In the genomic region with DNA sequence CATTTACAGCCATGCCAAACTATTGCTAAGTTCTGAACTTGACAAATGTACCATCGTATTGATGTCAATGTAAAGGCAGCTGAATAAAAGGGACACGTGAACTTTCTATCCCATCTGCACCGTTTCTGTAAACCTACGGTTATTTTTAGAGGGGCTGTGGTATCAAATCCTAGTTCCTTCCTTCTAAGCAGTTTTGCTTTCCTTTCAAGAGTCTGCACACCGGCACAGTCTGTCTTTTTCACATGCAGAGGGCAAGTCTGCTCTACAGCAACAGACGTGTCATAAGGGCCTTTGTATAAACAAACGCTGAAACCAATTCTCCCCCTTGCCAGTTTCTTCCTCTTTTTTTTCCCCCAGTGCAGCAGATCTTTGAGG, we compare ENCODE assay signal across 15 mouse cellular contexts. TPM values are rescaled to one million over a fixed set of nuclear protein-coding genes. Genes with fewer than 3 reads are reported as not detected.
DNase-seq lines count a peak whose midpoint lies in the region; ATAC-seq and TF ChIP-seq lines count a peak whose summit lies in the region.
"Had no signal": no experiment of that assay in that cellular context is flagged by ENCODE, and none has a peak within 500 bp of the region (broad histone marks: within the 10 kb centered on the region; RNA-seq: fewer than 3 reads in every experiment).

No protein-coding gene starts in this region.

- H3K4me1 ChIP-seq in spleen, adult 2 months (ENCODE audit: control insufficient read depth, insufficient read depth, insufficient read length) = peaks cover 19% of the 10 kb centered on the region; the same call in 1 of the 2 replicates
- no peaks in the 10 kb centered on the region for H3K4me1 ChIP-seq in stomach, embryonic 16.5 days (ENCODE audit: control insufficient read depth, insufficient read depth, low read length)
- H3K4me1 ChIP-seq in hindbrain, embryonic 12.5 days = no peaks in the 10 kb centered on the region
- H3K4me1 ChIP-seq: embryonic facial prominence, embryonic 12.5 days; forebrain, embryonic 13.5 days had no signal

- no peak for TF ChIP-seq CTCF in spleen, adult 2 months (IDR thresholded peaks at IDR 0.05; ENCODE audit: extremely low read depth, insufficient read depth, insufficient read length, insufficient replicate concordance)

- no peak overlapping the region for H3K9ac ChIP-seq in stomach, embryonic 16.5 days (ENCODE audit: low read length)
- no peak overlapping the region for H3K9ac ChIP-seq in hindbrain, embryonic 12.5 days
- H3K9ac ChIP-seq: embryonic facial prominence, embryonic 12.5 days; forebrain, embryonic 13.5 days; heart, embryonic 13.5 days; liver, embryonic 15.5 days had no signal

- H3K36me3 ChIP-seq in spleen, adult 2 months (ENCODE audit: control insufficient read depth, insufficient read depth, low read length) = peaks cover 8% of the 10 kb centered on the region
- peaks cover 3% of the 10 kb centered on the region; the same call in 1 of the 2 replicates for H3K36me3 ChIP-seq in stomach, embryonic 16.5 days (ENCODE audit: control insufficient read depth, insufficient read depth, low read length)
- H3K36me3 ChIP-seq in hindbrain, embryonic 12.5 days = peaks cover 13% of the 10 kb centered on the region

- peak; percentile 51 to 88 for DNase-seq in spleen, adult 2 months (ENCODE audit: low read depth in 1 of 2, low spot score in 2 of 2)
- no peak for DNase-seq in spleen, adult 12 weeks (ENCODE audit: low spot score)
- peak; percentile 12 to 20 for DNase-seq in lung, postnatal 4 days
- no peak for DNase-seq in layer of hippocampus, adult 11-12 months (ENCODE audit: low spot score)
- no peak for DNase-seq in ovary, postnatal 10 days (ENCODE audit: low spot score)
- DNase-seq: kidney, postnatal 25 days; right cerebral cortex, postnatal 4 days had no signal

- no peaks in the 10 kb centered on the region for H3K27me3 ChIP-seq in spleen, adult 2 months (ENCODE audit: control insufficient read depth, insufficient read depth, low read length)
- H3K27me3 ChIP-seq in stomach, embryonic 16.5 days (ENCODE audit: control insufficient read depth, insufficient read depth, low read length) = no peaks in the 10 kb centered on the region
- no peaks in the 10 kb centered on the region for H3K27me3 ChIP-seq in hindbrain, embryonic 12.5 days
- H3K27me3 ChIP-seq: embryonic facial prominence, embryonic 12.5 days; forebrain, embryonic 13.5 days; heart, embryonic 13.5 days; liver, embryonic 15.5 days had no signal

- H3K4me3 ChIP-seq in spleen, adult 2 months (ENCODE audit: extremely low read depth, insufficient read depth, insufficient read length) = no peak overlapping the region
- H3K4me3 ChIP-seq in stomach, embryonic 16.5 days (replicated peaks; ENCODE audit: low read length) = no peak overlapping the region
- no peak overlapping the region for H3K4me3 ChIP-seq in hindbrain, embryonic 12.5 days
- H3K4me3 ChIP-seq: embryonic facial prominence, embryonic 12.5 days; forebrain, embryonic 13.5 days; heart, embryonic 13.5 days; liver, embryonic 15.5 days had no signal

- peak overlapping the region; percentile 91 for H3K27ac ChIP-seq in spleen, adult 2 months (ENCODE audit: insufficient read depth, low read length)
- H3K27ac ChIP-seq in stomach, embryonic 16.5 days (ENCODE audit: low read length) = 0 out of 2 replicates have a peak overlapping the region, but pooled peaks have one; percentile 6
- H3K27ac ChIP-seq in hindbrain, embryonic 12.5 days = no peak overlapping the region
- H3K27ac ChIP-seq: embryonic facial prominence, embryonic 12.5 days; forebrain, embryonic 13.5 days; heart, embryonic 13.5 days; liver, embryonic 15.5 days had no signal

- no peak for TF ChIP-seq POLR2A in spleen, adult 2 months (IDR thresholded peaks at IDR 0.05; ENCODE audit: low read depth, low read length)

- no peak overlapping the region for H3K4me2 ChIP-seq in stomach, embryonic 16.5 days (ENCODE audit: low read depth, low read length)
- H3K4me2 ChIP-seq in hindbrain, embryonic 12.5 days (replicated peaks) = no peak overlapping the region
- H3K4me2 ChIP-seq: embryonic facial prominence, embryonic 12.5 days; forebrain, embryonic 13.5 days; heart, embryonic 13.5 days; liver, embryonic 15.5 days had no signal

- H3K9me3 ChIP-seq in stomach, embryonic 16.5 days (replicated peaks; ENCODE audit: control insufficient read depth, low read length) = no peaks in the 10 kb centered on the region
- no peaks in the 10 kb centered on the region for H3K9me3 ChIP-seq in hindbrain, embryonic 12.5 days (replicated peaks)
- H3K9me3 ChIP-seq: embryonic facial prominence, embryonic 12.5 days; forebrain, embryonic 13.5 days; heart, embryonic 13.5 days; liver, embryonic 15.5 days had no signal

- WGBS in spleen, adult 2 months = 5% methylated on average over 7 of the region's 7 CpGs
- 38% methylated on average over 7 of the region's 7 CpGs for WGBS in stomach, embryonic 16.5 days
- 81% methylated on average over 7 of the region's 7 CpGs for WGBS in hindbrain, embryonic 12.5 days

- peak; percentile 65 for ATAC-seq in activated CD4-positive, CD25-positive, alpha-beta regulatory T cell, adult 4 months
- no peak for ATAC-seq in stomach, embryonic 16.5 days (ENCODE audit: insufficient read depth, low FRiP score)
- no peak for ATAC-seq in hindbrain, embryonic 12.5 days (ENCODE audit: low FRiP score)
- ATAC-seq: forebrain, embryonic 13.5 days; hindbrain, embryonic 16.5 days had no signal

RNA-seq across cellular contexts. Expression of a gene that starts 9.0 kb away (rescaled TPM):
- 3.3 and 3.4 TPM in 2 replicates for polyA plus RNA-seq in spleen, adult 2 months (2012; rRNA removed)
- 10 to 100 TPM; 67.6 to 68.1 TPM for polyA plus RNA-seq in activated CD4-positive, CD25-positive, alpha-beta regulatory T cell, adult 4 months (2017; shearing (Covaris generic))
- polyA plus RNA-seq in stomach, embryonic 16.5 days (2015; fragmentation: Nextera tagmentation; extraction: Ambion mirVana) = 47.5 and 51.3 TPM in 2 replicates
- polyA plus RNA-seq in hindbrain, embryonic 12.5 days (2016; fragmentation: Nextera tagmentation; extraction: Ambion mirVana) = 47.2 and 55.2 TPM in 2 replicates

RNA-seq across cellular contexts. Expression of a gene that starts 9.1 kb away (rescaled TPM):
- 57.9 and 90.7 TPM in 2 replicates for polyA plus RNA-seq in spleen, adult 2 months (2012; rRNA removed)
- polyA plus RNA-seq in activated CD4-positive, CD25-positive, alpha-beta regulatory T cell, adult 4 months (2017; shearing (Covaris generic)) = 10 to 100 TPM; 50.4 to 54.0 TPM
- polyA plus RNA-seq in stomach, embryonic 16.5 days (2015; fragmentation: Nextera tagmentation; extraction: Ambion mirVana) = 218 and 219 TPM in 2 replicates
- polyA plus RNA-seq in hindbrain, embryonic 12.5 days (2016; fragmentation: Nextera tagmentation; extraction: Ambion mirVana) = 123 and 134 TPM in 2 replicates

RNA-seq across cellular contexts. Expression of a gene that starts 59.8 kb away (rescaled TPM):
- 22.0 and 22.7 TPM in 2 replicates for polyA plus RNA-seq in spleen, adult 2 months (2012; rRNA removed)
- polyA plus RNA-seq in activated CD4-positive, CD25-positive, alpha-beta regulatory T cell, adult 4 months (2017; shearing (Covaris generic)) = 10 to 100 TPM; 27.9 to 54.8 TPM
- polyA plus RNA-seq in stomach, embryonic 16.5 days (2015; fragmentation: Nextera tagmentation; extraction: Ambion mirVana) = 18.1 and 20.1 TPM in 2 replicates
- 21.3 and 21.8 TPM in 2 replicates for polyA plus RNA-seq in hindbrain, embryonic 12.5 days (2016; fragmentation: Nextera tagmentation; extraction: Ambion mirVana)

Comparison
In these comparisons a context has a peak if more than half of its experiments do, and no peak if none do; other contexts are left out.
1. DNase-seq: peak in spleen, adult 2 months (2 of 2) and lung, postnatal 4 days (2 of 2); none in spleen, adult 12 weeks (single experiment), layer of hippocampus, adult 11-12 months (single experiment) and ovary, postnatal 10 days (single experiment).
2. RNA of a gene that starts 9.0 kb away (polyA plus RNA-seq): 67.6 to 68.1 TPM in activated CD4-positive, CD25-positive, alpha-beta regulatory T cell, adult 4 months, 47.5 to 51.3 TPM in stomach, embryonic 16.5 days and 47.2 to 55.2 TPM in hindbrain, embryonic 12.5 days; 3.3 to 3.4 TPM in spleen, adult 2 months; every median in the first group is over 10 times any median in the second.